Mouse (Mus musculus) adrenal gland, postnatal 4 days (tissue): ENCODE results near the gene Ctu1. TPM values are rescaled to one million over a fixed set of nuclear protein-coding genes. Genes with fewer than 3 reads are reported as not detected.
"Not testable (repeated sequence)": the region's sequence is repeated elsewhere in the genome, so short reads cannot be mapped to it uniquely, and the experiment has no call there.

Experiments used
- DNase-seq, 2 experiments: peaks; one replicate each; pipeline ENCODE4 v3.0.0; 2021 to 2022; ENCODE audit warnings: low spot score in 2 of 2, mixed read lengths in 2 of 2
- long read RNA-seq, 2 experiments: library from polyadenylated mRNA; stranded (forward); transcript quantifications; one replicate each; pipeline ENCODE4 v2.0.0; 2021
- total RNA-seq, 2 experiments: library from RNA; stranded (reverse); gene quantifications; 2 replicates each; pipeline ENCODE4 v1.2.3; 2021

The Ctu1 gene
- 10 to 100 TPM; 12.0 to 12.6 TPM for total RNA-seq
- long read RNA-seq, experiment 1, transcript Ctu1-201 (3 exons, 2,475 nt) = major isoform, 16 of 17 reads
- long read RNA-seq, experiment 1, partial matches to known transcripts = 1 of 17 reads
- long read RNA-seq, experiment 1, other reads (novel, unspliced or antisense) = 0 of 17 reads
- long read RNA-seq, experiment 2, transcript Ctu1-201 (3 exons, 2,475 nt) = major isoform, 40 of 47 reads
- long read RNA-seq, experiment 2, partial matches to known transcripts = 4 of 47 reads
- long read RNA-seq, experiment 2, other reads (novel, unspliced or antisense) = 3 of 47 reads

- peak; percentile 33 to 77 for DNase-seq
Observed at GRCm38 (mm10) chr7:43671809-43672580, at the start of gene Ctu1. Gene Ctu1 (plus strand): TSS chr7:43672016.

DNA sequence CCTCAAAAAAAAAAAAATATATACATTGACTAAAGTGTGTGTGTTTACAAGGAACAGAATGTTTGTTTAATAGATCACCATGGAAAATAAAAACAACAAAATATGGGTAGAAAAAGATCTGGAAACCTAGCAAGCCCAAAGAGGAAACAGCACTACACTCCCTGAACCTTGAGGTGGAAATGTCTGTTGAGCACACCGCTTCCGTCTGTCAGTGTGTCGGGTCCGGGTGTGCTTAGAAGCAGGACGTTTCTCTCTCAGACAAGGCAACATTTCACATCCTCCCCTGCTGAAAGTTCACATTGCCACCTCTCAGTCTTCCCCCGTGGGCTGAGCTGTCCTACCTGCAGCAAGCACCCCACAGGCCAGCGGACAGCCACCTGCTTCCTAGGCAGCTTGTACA lies 48.9 kb upstream of the Ctu1 start:
- DNase-seq = no peak

DNA sequence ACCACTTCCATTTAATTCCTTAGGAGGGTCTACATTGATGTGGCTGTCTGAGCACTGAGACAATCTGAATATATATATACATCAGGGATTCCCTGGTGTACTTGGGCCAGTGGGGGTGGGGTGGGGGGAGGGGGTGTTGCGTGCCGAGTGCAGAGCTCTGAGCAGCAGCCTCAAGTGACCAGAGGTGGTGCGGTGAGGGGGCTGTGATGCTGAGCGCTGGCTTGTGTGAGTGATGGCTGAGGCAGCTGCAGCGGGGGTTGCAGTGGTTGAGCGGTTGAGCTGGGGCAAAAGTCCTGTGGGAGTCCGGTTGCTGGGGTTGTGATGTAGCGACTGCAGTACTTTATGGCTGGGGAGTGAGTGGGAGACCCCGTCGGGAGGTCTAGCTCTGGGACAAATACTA lies 48.0 kb upstream of the Ctu1 start:
- DNase-seq = no peak

GRCm38 (mm10) chr7:43625065-43625464 lies 46.8 kb upstream of the Ctu1 start:
- no peak for DNase-seq

- no peak for DNase-seq
Observed at GRCm38 (mm10) chr7:43625794-43626422, 45.9 kb upstream of the Ctu1 start.

GRCm38 (mm10) chr7:43633940-43634339 lies 37.9 kb upstream of the Ctu1 start:
- DNase-seq = no peak

DNA sequence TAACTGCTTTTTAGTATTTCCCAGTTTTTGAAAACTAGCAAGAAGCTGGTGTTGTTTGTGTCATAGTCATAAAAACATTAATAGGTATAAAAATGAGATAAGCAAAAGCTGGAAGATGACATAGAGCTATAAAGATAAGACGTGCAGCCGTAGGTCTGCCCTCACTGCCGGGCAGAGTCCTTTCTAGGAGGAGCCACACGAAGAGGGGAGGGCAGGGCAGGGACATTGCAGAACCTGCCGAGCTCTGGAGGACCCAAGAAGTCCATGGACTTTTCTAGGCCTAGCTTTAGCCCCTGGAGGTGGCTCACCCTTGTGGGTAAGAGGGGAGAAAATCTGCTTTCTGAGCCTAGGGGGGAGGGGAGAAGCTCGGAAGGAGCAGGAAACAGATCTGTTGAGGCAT lies 37.3 kb upstream of the Ctu1 start, which contains the start of gene Ceacam18:
TSS of gene Ceacam18 (plus strand) at position 208 of the 400 bp plus-strand sequence.
- DNase-seq = no peak

DNA sequence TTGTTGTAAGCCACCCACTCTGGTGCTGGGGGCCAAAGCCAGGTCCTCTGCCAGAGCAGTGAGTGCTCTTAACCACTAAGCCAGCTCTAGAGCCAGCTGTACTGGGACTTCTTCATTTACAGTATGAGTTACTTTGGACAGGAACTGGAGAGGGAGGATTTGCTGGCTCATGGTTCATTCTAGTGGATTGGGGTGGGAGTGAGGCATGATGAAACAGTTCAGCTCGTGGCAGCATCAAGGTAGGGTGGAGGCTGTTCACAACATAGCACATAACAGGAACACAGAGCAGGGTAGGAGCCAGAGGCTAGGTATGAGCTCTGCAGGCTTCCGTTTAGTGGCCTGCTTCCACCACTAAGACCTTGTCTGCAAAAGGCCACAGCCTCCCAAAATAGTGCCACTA lies 35.6 kb upstream of the Ctu1 start:
- DNase-seq = no peak

GRCm38 (mm10) chr7:43637118-43637517 lies 34.7 kb upstream of the Ctu1 start:
- DNase-seq = no peak

GRCm38 (mm10) chr7:43642587-43642986 lies 29.2 kb upstream of the Ctu1 start:
- DNase-seq = no peak

GRCm38 (mm10) chr7:43643046-43643652 lies 28.7 kb upstream of the Ctu1 start:
- DNase-seq = no peak

DNA sequence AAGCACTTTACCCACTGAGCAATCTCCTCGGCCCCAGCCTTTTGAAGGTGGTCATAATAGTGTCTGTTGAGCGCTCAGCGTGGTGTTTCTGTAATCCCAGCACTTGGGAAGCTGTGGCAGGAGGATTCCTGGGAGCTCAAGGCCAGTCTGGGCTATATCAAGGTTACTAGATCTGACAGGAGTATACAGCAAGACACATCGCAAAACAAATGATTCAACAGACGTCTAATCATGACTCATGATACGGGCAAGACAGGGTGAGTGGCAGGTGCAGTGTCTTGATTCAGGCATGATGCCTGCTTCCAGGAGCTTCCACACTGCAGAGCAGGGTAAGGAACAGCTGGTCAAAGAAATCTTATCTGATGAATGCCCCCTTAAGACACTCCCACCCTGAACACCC lies 19.1 kb upstream of the Ctu1 start:
- DNase-seq = no peak

- no peak for DNase-seq
Observed at GRCm38 (mm10) chr7:43654519-43654918, 17.3 kb upstream of the Ctu1 start.

GRCm38 (mm10) chr7:43656232-43656631 lies 15.6 kb upstream of the Ctu1 start:
- no peak for DNase-seq

- no peak for DNase-seq
Observed at GRCm38 (mm10) chr7:43660002-43660401, 11.8 kb upstream of the Ctu1 start, which contains the start of gene Siglece. Gene Siglece (minus strand): TSS chr7:43660161.

DNA sequence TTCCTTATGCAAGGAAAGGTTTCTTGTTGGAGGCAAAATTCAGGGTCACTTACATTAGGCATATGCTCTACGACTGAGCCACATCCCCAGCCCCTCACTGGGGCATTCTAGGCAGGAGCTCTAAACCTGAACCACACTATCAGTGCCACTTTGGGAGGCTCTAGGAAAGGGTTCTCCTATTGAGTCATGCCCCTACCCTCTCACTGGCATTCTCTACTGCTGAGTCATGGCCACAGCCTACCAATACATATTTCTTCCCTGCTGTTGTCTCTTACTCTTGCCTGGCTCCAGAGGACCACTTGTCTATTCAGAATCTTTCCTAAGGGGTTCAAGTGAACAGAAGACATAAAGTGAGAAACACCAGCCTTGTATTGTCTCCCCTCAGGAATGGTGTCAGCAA lies 9.0 kb upstream of the Ctu1 start:
- no peak for DNase-seq

DNA sequence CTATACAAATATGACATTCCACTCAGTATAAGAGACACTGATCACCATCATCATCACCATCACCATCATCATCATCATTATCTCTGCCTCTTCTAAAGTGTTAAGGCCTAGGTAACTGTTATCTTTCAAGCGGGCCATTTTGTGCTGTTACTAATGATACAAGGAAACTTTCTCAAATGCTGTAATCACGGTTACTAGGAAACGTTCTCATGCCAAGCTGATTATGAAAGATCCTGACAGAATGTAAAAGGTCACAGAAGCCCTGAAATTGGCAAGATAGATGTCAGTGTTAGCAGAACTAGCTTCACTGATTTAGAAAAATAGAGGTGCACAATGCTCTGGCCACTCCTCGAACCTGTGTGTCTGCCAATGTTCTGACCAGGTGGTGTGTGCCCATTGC lies 4.6 kb upstream of the Ctu1 start:
- not testable (repeated sequence) for DNase-seq

- DNase-seq = no peak
Observed at GRCm38 (mm10) chr7:43668582-43668981, 3.2 kb upstream of the Ctu1 start.

DNA sequence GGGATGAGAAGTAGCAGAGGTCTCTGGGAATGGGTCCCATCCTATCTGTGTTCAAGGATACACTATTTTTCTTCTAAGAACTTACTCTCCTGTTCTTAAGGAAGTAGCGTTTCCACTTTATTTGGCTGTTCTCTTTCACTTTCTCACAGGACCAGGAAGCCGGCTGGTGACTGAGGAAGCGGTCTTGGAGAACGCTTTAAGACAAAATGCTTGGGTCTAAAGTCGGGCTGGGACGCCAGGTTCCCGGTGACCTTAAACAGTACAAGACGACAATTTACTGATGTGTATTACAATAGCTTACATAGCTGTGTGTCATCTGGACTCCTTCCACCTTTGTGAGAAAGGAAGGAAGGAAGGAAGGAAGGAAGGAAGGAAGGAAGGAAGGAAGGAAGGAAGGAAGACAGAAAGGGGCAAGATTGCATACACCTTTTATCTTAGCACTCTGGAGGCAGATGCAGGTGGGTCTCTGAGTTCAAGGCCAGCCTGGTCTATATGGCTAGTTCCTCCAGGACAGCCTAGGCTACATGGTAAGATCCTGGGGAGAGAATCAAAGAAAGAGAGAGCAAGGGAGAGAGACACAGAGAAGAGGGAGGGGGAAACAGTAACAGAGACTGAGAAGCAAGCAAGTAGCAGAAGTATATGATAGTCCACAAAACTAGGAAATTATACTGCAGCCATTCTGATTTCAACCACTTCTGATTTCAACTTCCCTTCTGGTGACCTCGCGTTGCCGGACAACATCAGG lies 580 bp upstream of the Ctu1 start:
- DNase-seq = no peak

DNA sequence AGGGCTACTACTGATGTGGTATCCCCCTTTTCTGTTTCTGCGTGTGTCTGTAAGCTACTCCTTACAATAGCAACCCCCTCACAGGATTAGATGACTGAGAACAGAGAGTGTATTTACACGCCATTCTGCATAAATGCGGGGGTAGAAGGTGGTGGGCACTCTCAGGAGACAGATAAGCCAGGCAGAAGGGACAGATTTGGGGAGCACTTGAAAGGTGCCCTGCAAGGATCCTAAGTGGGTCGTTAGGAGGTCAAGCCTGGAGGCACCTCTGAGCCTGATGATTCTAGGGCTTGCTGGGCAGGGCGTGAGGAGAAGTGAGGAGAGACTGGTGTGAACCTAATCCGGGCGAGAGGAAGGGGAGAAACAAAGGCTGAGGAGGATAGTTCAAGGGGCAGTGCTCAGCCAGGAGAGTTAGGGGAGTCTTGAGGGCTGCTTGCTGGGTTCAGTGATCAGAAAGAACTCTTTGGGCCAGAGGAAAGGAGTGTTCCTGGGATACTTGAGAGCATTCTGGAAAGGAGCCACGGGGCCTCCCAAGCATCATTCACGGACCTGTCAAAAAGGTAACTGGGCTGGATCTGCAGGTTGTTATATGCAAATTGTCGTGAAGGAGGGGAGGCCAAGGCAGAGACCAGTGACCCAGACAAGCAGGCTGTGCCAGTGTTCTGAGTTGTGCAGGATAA lies 905 bp downstream of the Ctu1 start:
- no peak for DNase-seq
